8 mouse cellular contexts compared by ENCODE assay signal in genomic region chr2:75657907-75658691, GRCm38 (mm10). TPM values are rescaled to one million over a fixed set of nuclear protein-coding genes. Genes with fewer than 3 reads are reported as not detected.
DNase-seq lines count a peak whose midpoint lies in the region; ATAC-seq and TF ChIP-seq lines count a peak whose summit lies in the region.

No protein-coding gene starts in this region.

- 9% methylated on average over 18 of the region's 18 CpGs for WGBS in bone marrow, adult 2 months
- WGBS in forebrain, embryonic 12.5 days: 2% methylated on average over 18 of the region's 18 CpGs
- WGBS in lung, postnatal 0 days: 2% methylated on average over 18 of the region's 18 CpGs
- WGBS in stomach, embryonic 15.5 days: 2% methylated on average over 18 of the region's 18 CpGs

- no peak for TF ChIP-seq CTCF in bone marrow, adult 2 months (IDR thresholded peaks at IDR 0.05; ENCODE audit: control insufficient read depth, insufficient read depth, low read length)
- TF ChIP-seq CTCF in lung, postnatal 0 days (IDR thresholded peaks at IDR 0.05): no peak

- peaks cover 11% of the 10 kb centered on the region for H3K36me3 ChIP-seq in forebrain, embryonic 12.5 days (replicated peaks)
- H3K36me3 ChIP-seq in lung, postnatal 0 days (ENCODE audit: insufficient read depth, low read length): peaks cover 9% of the 10 kb centered on the region; the same call in 1 of the 2 replicates
- peaks cover 7% of the 10 kb centered on the region; the same call in 1 of the 2 replicates for H3K36me3 ChIP-seq in stomach, embryonic 15.5 days

- peak; percentile 9; the same call in 1 of the 2 replicates for TF ChIP-seq EP300 in lung, postnatal 0 days (IDR thresholded peaks at IDR 0.05)

- TF ChIP-seq POLR2A in bone marrow, adult 2 months (IDR thresholded peaks at IDR 0.05; ENCODE audit: borderline replicate concordance, control insufficient read depth, low read depth, low read length): no peak

- no peaks in the 10 kb centered on the region for H3K4me1 ChIP-seq in bone marrow, adult 2 months (ENCODE audit: control insufficient read depth, insufficient read depth, low read length)
- H3K4me1 ChIP-seq in forebrain, embryonic 12.5 days: peaks cover 20% of the 10 kb centered on the region
- H3K4me1 ChIP-seq in lung, postnatal 0 days (ENCODE audit: insufficient read depth, low read depth, low read length): peaks cover 9% of the 10 kb centered on the region; the same call in 1 of the 2 replicates
- H3K4me1 ChIP-seq in stomach, embryonic 15.5 days: peaks cover 10% of the 10 kb centered on the region; the same call in 1 of the 2 replicates

- H3K27ac ChIP-seq in bone marrow, adult 2 months (ENCODE audit: control insufficient read depth, insufficient read depth, low read depth, low read length, poor library complexity): peak overlapping the region; percentile 96
- peak overlapping the region; percentile 98 for H3K27ac ChIP-seq in forebrain, embryonic 12.5 days
- peak overlapping the region; percentile 96 for H3K27ac ChIP-seq in lung, postnatal 0 days (ENCODE audit: low read length)
- peak overlapping the region; percentile 96 for H3K27ac ChIP-seq in stomach, embryonic 15.5 days

- DNase-seq in adrenal gland, adult (ENCODE audit: inconsistent age in 2 of 2, low spot score in 1 of 2): peak; percentile 46 to 78
- no peak for DNase-seq in adrenal gland, adult 8-10 months
- DNase-seq in kidney, adult 18-20 months: peak; percentile 53
- peak; percentile 59 for DNase-seq in lung, postnatal 0 days (ENCODE audit: low spot score)
- no peak for DNase-seq in urinary bladder, adult 18-20 months (ENCODE audit: low spot score in 2 of 2)

- no peaks in the 10 kb centered on the region for H3K9me3 ChIP-seq in forebrain, embryonic 12.5 days
- H3K9me3 ChIP-seq in lung, postnatal 0 days (ENCODE audit: low read length): no peaks in the 10 kb centered on the region
- H3K9me3 ChIP-seq in stomach, embryonic 15.5 days: no peaks in the 10 kb centered on the region

- ATAC-seq in forebrain, embryonic 12.5 days (ENCODE audit: low FRiP score): no peak
- no peak for ATAC-seq in lung, postnatal 0 days
- no peak for ATAC-seq in stomach, embryonic 15.5 days (ENCODE audit: insufficient read depth, low FRiP score, low read depth)

- H3K27me3 ChIP-seq in forebrain, embryonic 12.5 days: no peaks in the 10 kb centered on the region
- no peaks in the 10 kb centered on the region for H3K27me3 ChIP-seq in lung, postnatal 0 days (replicated peaks; ENCODE audit: insufficient read depth, low read length)
- H3K27me3 ChIP-seq in stomach, embryonic 15.5 days (replicated peaks): no peaks in the 10 kb centered on the region

- H3K9ac ChIP-seq in forebrain, embryonic 12.5 days: peak overlapping the region; percentile 76
- H3K9ac ChIP-seq in lung, postnatal 0 days (replicated peaks; ENCODE audit: low read depth): peak overlapping the region; percentile 82
- H3K9ac ChIP-seq in stomach, embryonic 15.5 days: peak overlapping the region; percentile 67

- peak overlapping the region; percentile 73 for H3K4me2 ChIP-seq in forebrain, embryonic 12.5 days
- peak overlapping the region; percentile 68 for H3K4me2 ChIP-seq in lung, postnatal 0 days (replicated peaks; ENCODE audit: low read depth, low read length)
- H3K4me2 ChIP-seq in stomach, embryonic 15.5 days: peak overlapping the region; percentile 63

- peak overlapping the region; percentile 82 for H3K4me3 ChIP-seq in bone marrow, adult 2 months (replicated peaks; ENCODE audit: control insufficient read depth, low read depth, low read length)
- peak overlapping the region; percentile 94 for H3K4me3 ChIP-seq in forebrain, embryonic 12.5 days (replicated peaks)
- H3K4me3 ChIP-seq in lung, postnatal 0 days (ENCODE audit: low read depth, low read length): peak overlapping the region; percentile 97
- peak overlapping the region; percentile 78 for H3K4me3 ChIP-seq in stomach, embryonic 15.5 days (replicated peaks)

RNA-seq across cellular contexts. Expression of gene Hnrnpa3, which starts 1.0 kb away (rescaled TPM):
- total RNA-seq in adrenal gland, adult 8-10 months (2022): 100 to 1,000 TPM; 269 to 378 (median 343) TPM
- 389 and 408 TPM in 2 replicates for polyA plus RNA-seq in bone marrow, adult 2 months (2011; ENCODE audit: insufficient read depth, insufficient read length, low replicate concordance, missing spikeins)
- 448 and 488 TPM in 2 replicates for polyA plus RNA-seq in forebrain, embryonic 12.5 days (2016; fragmentation: Nextera tagmentation; extraction: Ambion mirVana)
- 114 and 129 TPM in 2 replicates for polyA plus RNA-seq in lung, postnatal 0 days (2015; fragmentation: Nextera tagmentation; extraction: Ambion mirVana)
- polyA plus RNA-seq in stomach, embryonic 15.5 days (2015; fragmentation: Nextera tagmentation; extraction: Ambion mirVana): 241 and 344 TPM in 2 replicates

RNA-seq across cellular contexts. Expression of gene Nfe2l2, which starts 46.3 kb away (rescaled TPM):
- total RNA-seq in adrenal gland, adult 8-10 months (2022): 100 to 1,000 TPM in 3 of 4 experiments, 10 to 100 TPM in 1; 93.7 to 115 (median 107) TPM
- polyA plus RNA-seq in bone marrow, adult 2 months (2011; ENCODE audit: insufficient read depth, insufficient read length, low replicate concordance, missing spikeins): 27.9 and 54.5 TPM in 2 replicates
- 18.6 and 20.4 TPM in 2 replicates for polyA plus RNA-seq in forebrain, embryonic 12.5 days (2016; fragmentation: Nextera tagmentation; extraction: Ambion mirVana)
- 116 and 151 TPM in 2 replicates for polyA plus RNA-seq in lung, postnatal 0 days (2015; fragmentation: Nextera tagmentation; extraction: Ambion mirVana)
- 93.9 and 97.4 TPM in 2 replicates for polyA plus RNA-seq in stomach, embryonic 15.5 days (2015; fragmentation: Nextera tagmentation; extraction: Ambion mirVana)

Comparison
In these comparisons a context has a peak if more than half of its experiments do, and no peak if none do; other contexts are left out.
1. DNase-seq: peak in adrenal gland, adult (2 of 2), kidney, adult 18-20 months (single experiment) and lung, postnatal 0 days (single experiment); none in adrenal gland, adult 8-10 months (single experiment) and urinary bladder, adult 18-20 months (0 of 2).
2. Peak in every context shown above with its lines, with median percentiles within 50 percentile points of each other: H3K27ac ChIP-seq, H3K4me3 ChIP-seq, H3K4me2 ChIP-seq and H3K9ac ChIP-seq.